Comparison of ENCODE assay signal across 9 mouse cellular contexts in the genomic region with DNA sequence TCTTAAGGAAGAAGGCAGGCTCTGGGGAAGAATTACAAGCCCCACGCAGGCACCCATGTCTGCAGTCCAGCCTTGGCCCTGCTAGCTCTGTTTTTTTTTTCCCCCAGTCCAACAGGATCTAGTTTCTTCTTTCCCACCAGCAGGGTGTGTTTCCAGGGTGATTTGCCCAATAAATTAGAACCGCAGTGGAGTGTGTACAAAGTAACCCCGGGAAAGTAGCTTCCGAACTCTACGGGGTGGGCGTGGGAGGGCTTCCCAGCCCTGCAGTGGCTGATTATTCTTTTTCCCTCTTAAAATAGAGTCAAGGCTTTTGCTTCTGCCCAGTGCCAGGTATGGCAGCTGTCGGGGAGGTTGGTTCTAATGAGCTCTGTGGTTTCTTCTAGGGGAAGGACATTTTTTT. TPM values are rescaled to one million over a fixed set of nuclear protein-coding genes. Genes with fewer than 3 reads are reported as not detected.
DNase-seq lines count a peak whose midpoint lies in the region; ATAC-seq and TF ChIP-seq lines count a peak whose summit lies in the region.
"Had no signal": no experiment of that assay in that cellular context is flagged by ENCODE, and none has a peak within 500 bp of the region (broad histone marks: within the 10 kb centered on the region; RNA-seq: fewer than 3 reads in every experiment).

No protein-coding gene starts in this region.

- DNase-seq in R1 (ENCODE audit: low read depth, low spot score) = peak; percentile 72
- DNase-seq in brain, embryonic 14.5 days (ENCODE audit: low read depth) = no peak
- peak; percentile 56 for DNase-seq in forelimb bud, embryonic 11.5 days (ENCODE audit: low read depth, low spot score)
- DNase-seq in mesoderm, embryonic 11.5 days (ENCODE audit: low read depth, low spot score) = peak; percentile 79
- DNase-seq in cerebellum, adult 8-10 months = no peak
- DNase-seq in left cerebral cortex, postnatal 10 days (ENCODE audit: extremely low spot score in 1 of 2, low spot score in 2 of 2) = no peak
- no peak for DNase-seq in right cerebral cortex, postnatal 10 days (ENCODE audit: low spot score in 2 of 2)
- DNase-seq: kidney, adult 9 months had no signal

- no peak overlapping the region for H3K9ac ChIP-seq in liver, embryonic 12.5 days

- H3K4me3 ChIP-seq in liver, embryonic 12.5 days = no peak overlapping the region

- no peak for ATAC-seq in liver, embryonic 12.5 days

- no peaks in the 10 kb centered on the region for H3K36me3 ChIP-seq in liver, embryonic 12.5 days

- H3K27me3 ChIP-seq in liver, embryonic 12.5 days (replicated peaks) = no peaks in the 10 kb centered on the region

- no peak for TF ChIP-seq POLR2A in brain, embryonic 14.5 days (IDR thresholded peaks at IDR 0.05; ENCODE audit: borderline replicate concordance, extremely low read depth, insufficient read depth, insufficient read length, poor library complexity, severe bottlenecking)

- WGBS in liver, embryonic 12.5 days (ENCODE audit: insufficient replicate concordance) = 58% methylated on average over 7 of the region's 7 CpGs

- no peak overlapping the region for H3K4me2 ChIP-seq in liver, embryonic 12.5 days

- intact Hi-C loops in left cerebral cortex, postnatal 10 days (cut with DNase I) = no loop called here

- no peaks in the 10 kb centered on the region for H3K9me3 ChIP-seq in liver, embryonic 12.5 days (replicated peaks)

- H3K4me1 ChIP-seq in liver, embryonic 12.5 days = peaks cover 10% of the 10 kb centered on the region; the same call in 1 of the 2 replicates

- no peak overlapping the region for H3K27ac ChIP-seq in liver, embryonic 12.5 days

- TF ChIP-seq CTCF in brain, embryonic 14.5 days (IDR thresholded peaks at IDR 0.05; ENCODE audit: borderline replicate concordance, extremely low read depth, insufficient read depth, insufficient read length) = peak; percentile 11; the same call in 1 of the 2 replicates

RNA-seq across cellular contexts. Expression of a gene that starts 35.3 kb away (rescaled TPM):
- 14.3 and 19.4 TPM in 2 replicates for polyA plus RNA-seq in brain, embryonic 14.5 days (2012; rRNA removed)
- total RNA-seq in left cerebral cortex, postnatal 10 days (2021) = 1 to 10 TPM; 8.7 TPM
- 2.6 and 2.8 TPM in 2 replicates for polyA plus RNA-seq in liver, embryonic 12.5 days (2016; fragmentation: Nextera tagmentation; extraction: Ambion mirVana)

Comparison
In these comparisons a context has a peak if more than half of its experiments do, and no peak if none do; other contexts are left out.
1. DNase-seq: peak in R1 (single experiment), forelimb bud, embryonic 11.5 days (single experiment) and mesoderm, embryonic 11.5 days (single experiment); none in brain, embryonic 14.5 days (single experiment), cerebellum, adult 8-10 months (single experiment), left cerebral cortex, postnatal 10 days (0 of 2) and right cerebral cortex, postnatal 10 days (0 of 2).